Mouse (Mus musculus) midbrain, embryonic 13.5 days (tissue): ENCODE data around the gene Gm21887. TPM values are rescaled to one million over a fixed set of nuclear protein-coding genes. Genes with fewer than 3 reads are reported as not detected.
"Not testable (repeated sequence)": the region's sequence is repeated elsewhere in the genome, so short reads cannot be mapped to it uniquely, and the experiment has no call there.

ENCODE experiments used
- ATAC-seq: fragments of 200-750 bp; cut with Nextera tagmentation; 2 replicates; pipeline ENCODE4 v1.8.0; 2017; ENCODE audit warnings: mild to moderate bottlenecking, moderate TSS enrichment, moderate library complexity
- H3K27ac ChIP-seq: fragments of 300-500 bp; sonication (generic); 2 replicates; pipeline ENCODE4 v1.5.1; 2015; ENCODE audit warnings: inconsistent platforms, mild to moderate bottlenecking, moderate library complexity
- H3K27me3 ChIP-seq: fragments of 300-500 bp; sonication (generic); 2 replicates; pipeline ENCODE4 v1.6.1; 2015; ENCODE audit warnings: mild to moderate bottlenecking, inconsistent platforms
- H3K36me3 ChIP-seq: fragments of 300-500 bp; sonication (generic); 2 replicates; pipeline ENCODE4 v1.6.1; 2015; ENCODE audit warnings: mild to moderate bottlenecking, inconsistent platforms
- H3K4me1 ChIP-seq: fragments of 300-500 bp; sonication (generic); replicated peaks from 2 replicates; pipeline ENCODE4 v1.6.1; 2015; ENCODE audit warnings: inconsistent platforms
- H3K4me2 ChIP-seq: fragments of 300-500 bp; sonication (generic); replicated peaks from 2 replicates; pipeline ENCODE4 v1.6.1; 2015; ENCODE audit warnings: moderate library complexity, mild to moderate bottlenecking, inconsistent platforms
- H3K4me3 ChIP-seq: fragments of 300-500 bp; sonication (generic); replicated peaks from 2 replicates; pipeline ENCODE4 v1.5.1; 2015; ENCODE audit warnings: mild to moderate bottlenecking, inconsistent platforms
- H3K9ac ChIP-seq: fragments of 300-500 bp; sonication (generic); replicated peaks from 2 replicates; pipeline ENCODE4 v1.6.1; 2015; ENCODE audit warnings: mild to moderate bottlenecking, inconsistent platforms
- H3K9me3 ChIP-seq: fragments of 300-500 bp; sonication (generic); 2 replicates; pipeline ENCODE4 v1.6.1; 2016; ENCODE audit warnings: mild to moderate bottlenecking, inconsistent platforms
- WGBS: fragments of 180-500 bp; shearing (Covaris S2); methylation state at CpG from one replicate; pipeline ENCODE4 v1.1.7; 2015; 5-methylcytosine and 5-hydroxymethylcytosine counted together
- polyA plus RNA-seq: library from polyadenylated mRNA; unstranded; fragments of >200 nt; fragmentation: Nextera tagmentation; extraction: Ambion mirVana; gene quantifications from 2 replicates; pipeline ENCODE4 v1.2.1, GENCODE M21; 2015

Gene Gm21887
- polyA plus RNA-seq, 1 experiment from 2014 or later, result 183 TPM

DNA sequence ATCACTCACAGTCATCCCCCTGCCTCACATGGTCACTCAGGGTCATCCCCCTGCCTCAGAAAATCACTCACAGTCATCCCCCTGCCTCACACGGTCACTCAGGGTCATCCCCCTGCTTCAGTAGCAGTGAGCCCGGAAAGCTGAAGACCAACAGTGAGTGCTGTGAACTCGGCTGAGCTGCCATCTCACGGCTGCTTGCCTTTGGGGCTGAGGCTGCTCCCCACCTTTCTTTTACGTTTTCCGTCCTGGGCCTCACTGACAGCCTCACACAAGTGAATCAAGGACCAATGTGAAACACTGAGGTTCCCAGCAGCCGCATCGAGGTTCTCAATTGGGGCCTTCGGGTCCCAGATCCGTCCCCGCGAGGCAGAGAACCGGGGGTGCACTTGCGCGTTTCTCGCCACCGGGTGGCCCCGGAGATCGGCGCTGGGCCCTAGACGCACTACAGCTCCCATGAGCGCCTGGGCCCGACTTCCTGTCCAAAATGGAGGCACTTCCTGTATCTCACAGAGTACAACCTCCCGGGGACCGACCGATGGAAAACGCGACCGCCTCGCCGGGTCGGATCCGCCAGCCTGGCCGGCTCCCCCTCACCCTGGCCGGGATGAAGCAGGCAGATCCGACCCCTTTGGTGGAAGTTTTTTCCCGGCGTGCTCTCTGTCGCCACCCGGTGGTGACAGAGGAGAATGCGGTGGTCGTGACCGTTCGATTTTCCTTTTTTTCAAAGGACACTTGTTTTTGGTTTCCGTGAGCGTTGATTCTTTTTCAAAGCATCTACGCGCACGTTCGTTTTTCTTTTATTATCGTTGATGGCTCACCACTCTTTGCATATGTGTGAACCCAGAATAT lies 22.7 kb upstream of the Gm21887 start:
- ATAC-seq, result peak; percentile 96
- H3K4me1 ChIP-seq, H3K27me3 ChIP-seq, H3K9ac ChIP-seq: not testable (repeated sequence)
- H3K27ac ChIP-seq, result peak overlapping the region; percentile 3; the same call in 1 of the 2 replicates
- H3K4me3 ChIP-seq, result peak overlapping the region; percentile 18
- H3K36me3 ChIP-seq, result peaks cover 69% of the 10 kb centered on the region
- 57% methylated on average over 51 of the region's 51 CpGs for WGBS
- peak overlapping the region; percentile 32 for H3K4me2 ChIP-seq
- peaks cover 68% of the 10 kb centered on the region for H3K9me3 ChIP-seq

DNA sequence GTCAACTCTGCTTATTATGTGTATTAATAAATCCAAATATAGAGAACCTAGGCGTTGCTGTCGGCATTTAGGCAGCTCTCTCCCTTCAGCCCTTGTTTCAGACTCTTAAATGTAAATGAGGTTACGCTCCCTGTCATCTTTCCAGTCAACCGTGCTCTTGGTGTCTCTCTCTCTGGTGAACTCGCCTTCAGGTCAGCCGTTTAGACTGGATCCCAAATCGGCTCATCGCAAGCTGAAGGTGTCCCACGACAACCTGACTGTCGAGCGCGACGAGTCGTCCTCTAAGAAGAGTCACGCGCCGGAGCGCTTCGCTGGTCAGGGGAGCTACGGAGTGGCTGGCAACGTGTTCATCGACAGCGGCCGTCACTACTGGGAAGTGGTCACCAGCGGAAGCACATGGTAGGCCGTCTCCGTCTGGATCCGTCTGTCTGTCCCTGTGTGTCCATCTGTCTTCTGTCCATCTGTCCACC lies 22.1 kb upstream of the Gm21887 start:
- not testable (repeated sequence) for H3K27me3 ChIP-seq, H3K4me2 ChIP-seq, H3K4me1 ChIP-seq, H3K27ac ChIP-seq, H3K9ac ChIP-seq, H3K4me3 ChIP-seq
- Histone ChIP-seq H3K36me3 (peaks cover 63% of the 10 kb centered on the region), H3K9me3 (peaks cover 61% of the 10 kb centered on the region)
- ATAC-seq, result peak; percentile 15
- 86% methylated on average over 28 of the region's 28 CpGs for WGBS

DNA sequence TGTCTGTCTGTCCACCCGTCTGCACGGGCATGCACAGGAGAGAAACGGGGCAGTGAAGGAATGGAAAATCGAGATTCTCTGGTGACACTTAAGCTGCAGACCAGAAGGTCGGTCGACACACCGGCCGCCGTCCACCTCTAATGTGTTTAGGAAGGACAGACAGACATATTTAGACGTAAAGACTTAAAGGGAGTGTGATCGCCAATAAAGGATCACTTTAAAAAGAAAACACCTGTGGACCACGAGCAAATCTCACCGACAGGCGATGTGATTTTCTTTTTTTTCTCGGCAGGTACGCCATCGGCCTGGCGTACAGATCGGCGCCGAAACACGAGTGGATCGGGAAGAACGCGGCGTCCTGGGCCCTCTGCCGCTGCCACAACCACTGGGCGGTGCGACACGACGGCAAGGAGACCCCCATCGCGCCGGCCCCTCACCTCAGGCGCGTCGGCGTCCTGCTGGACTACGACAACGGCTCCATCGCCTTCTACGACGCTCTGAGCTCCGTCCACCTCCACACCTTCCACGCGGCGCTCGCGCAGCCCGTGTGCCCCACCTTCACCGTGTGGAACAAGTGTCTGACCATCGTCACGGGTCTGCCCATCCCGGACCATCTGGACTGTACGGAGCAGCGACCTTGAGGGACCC lies 20.8 kb upstream of the Gm21887 start:
- H3K27me3 ChIP-seq, H3K4me3 ChIP-seq, H3K4me2 ChIP-seq, H3K9ac ChIP-seq, H3K4me1 ChIP-seq, H3K27ac ChIP-seq: not testable (repeated sequence)
- 93% methylated on average over 56 of the region's 56 CpGs for WGBS
- peak; percentile 21 for ATAC-seq
- H3K36me3 ChIP-seq, result peaks cover 50% of the 10 kb centered on the region
- peaks cover 49% of the 10 kb centered on the region for H3K9me3 ChIP-seq

DNA sequence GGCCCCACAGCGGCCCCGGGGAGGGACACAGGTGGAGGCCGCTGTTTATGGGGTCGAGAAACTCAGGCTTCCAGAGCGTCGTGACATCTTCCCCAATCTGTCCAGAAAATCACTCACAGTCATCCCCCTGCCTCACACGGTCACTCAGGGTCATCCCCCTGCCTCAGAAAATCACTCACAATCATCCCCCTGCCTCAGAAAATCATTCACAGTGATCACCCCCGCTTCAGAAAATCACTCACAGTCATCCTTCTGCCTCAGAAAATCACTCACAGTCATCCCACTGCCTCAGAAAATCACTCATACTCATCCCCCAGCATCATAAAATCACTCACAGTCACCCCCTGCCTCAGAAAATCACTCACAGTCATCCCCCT lies 20.3 kb upstream of the Gm21887 start:
- not testable (repeated sequence) for H3K9ac ChIP-seq, ATAC-seq, H3K4me1 ChIP-seq, H3K27me3 ChIP-seq, H3K4me3 ChIP-seq, H3K27ac ChIP-seq, H3K4me2 ChIP-seq
- Histone ChIP-seq H3K9me3 (peaks cover 46% of the 10 kb centered on the region), H3K36me3 (peaks cover 46% of the 10 kb centered on the region)
- WGBS, result 86% methylated on average over 8 of the region's 8 CpGs

DNA sequence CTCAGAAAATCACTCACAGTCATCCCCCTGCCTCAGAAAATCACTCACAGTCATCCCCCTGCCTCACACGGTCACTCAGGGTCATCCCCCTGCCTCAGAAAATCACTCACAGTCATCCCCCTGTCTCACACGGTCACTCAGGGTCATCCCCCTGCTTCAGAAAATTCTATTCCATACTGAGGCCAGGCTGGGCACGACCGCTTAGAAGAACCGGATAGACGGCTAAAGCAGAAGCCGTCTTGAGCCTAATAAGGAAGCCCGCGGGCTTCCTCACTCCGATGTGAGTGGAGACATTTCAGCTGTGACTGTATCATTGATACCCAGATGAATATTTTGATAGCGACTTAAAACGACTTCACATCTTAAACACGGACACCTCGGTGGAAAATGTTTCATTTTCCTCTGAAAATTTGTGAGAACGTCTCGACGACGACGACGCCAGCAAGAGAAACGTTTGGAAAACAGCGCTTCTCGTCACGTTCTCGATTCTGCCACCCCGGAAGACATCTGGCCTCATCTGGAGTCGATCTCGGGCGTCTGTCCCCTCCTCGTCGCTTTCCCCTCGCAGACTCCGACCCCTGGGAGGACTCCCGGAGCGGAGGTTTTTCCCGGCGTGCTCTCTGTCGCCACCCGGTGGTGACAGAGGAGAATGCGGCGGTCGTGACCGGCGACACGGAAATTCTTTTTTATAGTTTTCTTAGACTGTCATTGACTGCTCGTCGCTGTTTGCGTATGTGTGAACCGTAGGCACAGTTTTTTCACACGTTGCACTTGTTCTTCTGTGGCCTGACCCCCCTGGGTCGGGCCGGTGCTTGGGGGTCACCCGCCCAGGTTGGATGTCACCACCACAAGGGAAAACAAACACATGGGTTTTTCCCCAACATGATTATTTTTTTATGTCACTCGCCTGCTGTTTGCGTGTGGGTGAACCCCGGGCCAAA lies 19.5 kb upstream of the Gm21887 start:
- WGBS, result 77% methylated on average over 56 of the region's 56 CpGs
- Histone ChIP-seq H3K9me3 (peaks cover 38% of the 10 kb centered on the region), H3K36me3 (peaks cover 39% of the 10 kb centered on the region)
- ATAC-seq, H3K27me3 ChIP-seq, H3K4me3 ChIP-seq, H3K4me2 ChIP-seq, H3K27ac ChIP-seq, H3K9ac ChIP-seq, H3K4me1 ChIP-seq: not testable (repeated sequence)

DNA sequence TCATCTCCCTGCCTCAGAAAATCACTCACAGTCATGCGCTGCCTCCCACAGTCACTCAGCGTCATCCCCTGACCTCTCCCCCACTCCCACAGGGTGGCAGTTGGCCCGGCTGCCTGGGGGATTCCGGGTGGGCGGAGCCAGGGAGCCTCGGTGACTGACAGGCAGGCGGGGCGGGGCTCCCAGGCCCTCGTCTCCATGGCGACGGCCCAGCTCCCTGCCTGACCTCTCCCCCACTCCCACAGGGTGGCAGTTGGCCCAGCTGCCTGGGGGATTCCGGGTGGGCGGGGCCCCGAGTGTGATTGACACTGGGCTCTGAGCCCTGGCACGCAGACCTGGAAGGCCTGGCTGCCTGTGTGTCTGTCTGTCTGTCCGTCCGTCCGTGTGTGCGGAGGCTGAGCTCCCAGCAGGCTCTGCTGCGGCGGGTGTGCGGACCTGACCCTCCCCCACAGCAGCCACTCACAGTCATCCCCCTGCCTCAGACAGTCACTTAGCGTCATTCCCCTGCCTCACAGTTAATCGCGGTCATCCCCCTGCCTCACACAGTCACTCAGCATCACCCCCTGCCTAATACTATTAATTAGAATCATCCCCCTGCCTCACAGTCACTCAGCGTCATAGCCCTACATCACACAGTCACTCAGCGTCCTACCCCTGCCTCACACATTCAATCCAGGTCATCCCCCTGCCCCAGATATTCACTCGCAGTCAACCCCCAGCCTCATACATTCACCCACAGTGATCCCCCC lies 18.2 kb upstream of the Gm21887 start:
- not testable (repeated sequence) for H3K4me1 ChIP-seq, H3K9ac ChIP-seq, H3K27me3 ChIP-seq, H3K27ac ChIP-seq
- H3K9me3 ChIP-seq, result peaks cover 30% of the 10 kb centered on the region
- ATAC-seq, result peak; percentile 34
- H3K4me3 ChIP-seq, result peak overlapping the region; percentile 23
- WGBS, result 16% methylated on average over 11 of the region's 28 CpGs
- H3K36me3 ChIP-seq, result peaks cover 30% of the 10 kb centered on the region
- peak overlapping the region; percentile 32; the same call in 1 of the 2 replicates for H3K4me2 ChIP-seq

DNA sequence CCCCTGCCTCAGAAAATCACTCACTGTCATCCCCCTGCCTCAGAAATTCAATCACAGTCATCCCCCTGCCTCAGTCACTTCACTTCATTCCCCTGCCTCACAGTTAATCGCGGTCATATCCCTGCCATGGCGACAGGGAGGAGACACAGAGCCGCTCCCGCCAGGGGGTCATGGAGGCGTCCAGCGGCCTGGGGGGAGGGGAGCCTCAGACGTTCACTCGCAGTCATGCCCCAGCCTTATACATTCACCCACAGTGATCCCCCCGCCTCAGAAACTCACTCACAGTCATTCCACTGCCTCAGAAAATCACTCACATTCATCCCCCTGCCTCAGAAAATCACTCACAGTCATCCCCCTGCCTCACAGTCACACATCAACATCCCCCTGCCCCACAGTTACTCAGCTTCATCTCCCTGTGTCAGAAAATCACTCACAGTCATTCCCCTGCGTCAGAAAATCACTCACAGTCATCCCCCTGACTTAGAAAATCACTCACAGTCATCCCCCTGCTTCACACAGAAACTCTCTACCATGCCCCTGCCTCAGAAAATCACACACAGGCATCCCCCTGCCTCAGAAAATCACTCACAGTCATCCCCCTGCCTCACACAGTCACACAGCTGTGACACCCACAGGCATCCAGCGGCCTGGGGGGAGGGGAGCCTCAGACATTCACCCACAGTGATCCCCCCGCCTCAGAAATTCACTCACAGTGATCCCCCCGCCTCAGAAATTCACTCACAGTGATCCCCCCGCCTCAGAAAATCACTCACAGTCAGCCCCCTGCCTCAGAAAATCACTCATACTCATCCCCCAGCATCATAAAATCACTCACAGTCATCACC lies 17.2 kb upstream of the Gm21887 start:
- peaks cover 25% of the 10 kb centered on the region for H3K36me3 ChIP-seq
- WGBS, result 25% methylated on average over 7 of the region's 15 CpGs
- not testable (repeated sequence) for H3K27ac ChIP-seq, H3K27me3 ChIP-seq, H3K4me1 ChIP-seq, ATAC-seq, H3K9ac ChIP-seq, H3K4me2 ChIP-seq, H3K4me3 ChIP-seq
- H3K9me3 ChIP-seq, result peaks cover 25% of the 10 kb centered on the region

DNA sequence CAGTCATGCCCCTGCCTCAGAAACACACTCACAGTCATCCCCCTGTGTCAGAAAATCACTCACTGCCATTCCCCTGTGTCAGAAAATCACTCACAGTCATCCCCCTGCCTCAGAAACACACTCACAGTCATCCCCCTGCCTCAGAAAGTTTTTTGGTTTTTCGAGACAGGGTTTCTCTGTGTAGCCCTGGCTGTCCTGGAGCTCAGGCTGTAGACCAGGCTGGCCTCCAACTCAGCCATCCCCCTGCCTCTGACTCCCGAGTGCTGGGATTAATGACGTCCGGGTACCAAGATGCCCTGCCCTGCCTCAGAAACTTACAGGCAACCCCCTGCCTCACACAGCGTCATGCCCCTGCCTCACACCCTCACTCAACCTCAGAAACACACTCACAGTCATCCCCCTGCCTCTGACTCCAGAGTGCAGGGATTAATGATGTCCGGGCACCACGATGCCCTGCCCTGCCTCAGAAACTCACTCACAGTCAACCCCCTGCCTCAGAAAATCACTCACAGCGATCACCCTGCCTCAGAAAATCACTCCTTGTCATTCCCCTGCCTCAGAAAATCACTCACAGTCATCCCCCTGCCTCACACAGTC lies 16.4 kb upstream of the Gm21887 start:
- not testable (repeated sequence) for H3K27ac ChIP-seq, H3K9ac ChIP-seq, H3K4me3 ChIP-seq, ATAC-seq, H3K4me2 ChIP-seq, H3K27me3 ChIP-seq, H3K4me1 ChIP-seq
- peaks cover 21% of the 10 kb centered on the region for H3K36me3 ChIP-seq
- 16% methylated on average over 4 of the region's 8 CpGs for WGBS
- peaks cover 25% of the 10 kb centered on the region for H3K9me3 ChIP-seq

DNA sequence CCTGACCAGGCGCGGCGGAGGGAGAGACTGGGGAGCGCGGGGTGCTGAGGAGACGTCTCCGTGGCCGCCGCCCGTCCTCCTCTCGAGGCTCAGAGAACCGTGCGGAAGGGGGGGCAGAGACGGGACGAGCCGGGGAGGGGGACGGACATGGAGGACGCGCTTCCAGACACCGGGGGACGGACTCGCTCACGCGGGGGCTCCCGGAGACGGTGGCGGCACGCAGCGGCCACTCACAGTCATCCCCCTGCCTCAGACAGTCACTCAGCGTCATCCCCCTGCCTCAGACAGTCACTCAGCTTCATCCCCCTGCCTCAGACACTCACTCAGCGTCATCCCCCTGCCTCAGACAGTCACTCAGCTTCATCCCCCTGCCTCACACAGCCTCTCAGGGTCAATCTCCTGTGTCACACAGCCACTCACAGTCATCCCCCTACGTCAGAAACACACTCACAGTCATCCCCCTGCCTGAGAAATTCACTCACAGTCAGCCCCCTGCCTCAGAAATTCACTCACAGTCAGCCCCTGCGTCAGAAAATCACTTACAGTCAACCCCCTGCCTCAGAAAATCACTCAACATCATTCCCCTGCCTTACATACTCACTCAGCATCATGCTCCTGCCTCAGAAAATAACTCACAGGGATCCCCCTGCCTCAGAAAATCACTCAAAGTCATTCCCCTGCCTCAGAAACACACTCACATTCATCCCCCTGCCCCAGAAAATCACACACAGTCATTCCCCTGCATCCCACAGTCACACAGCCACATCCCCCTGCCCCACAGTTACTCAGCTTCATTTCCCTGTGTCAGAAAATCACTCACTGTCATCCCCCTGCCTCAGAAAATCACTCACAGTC lies 15.2 kb upstream of the Gm21887 start:
- not testable (repeated sequence) for H3K27ac ChIP-seq, H3K4me1 ChIP-seq, H3K9ac ChIP-seq, H3K27me3 ChIP-seq, ATAC-seq, H3K4me3 ChIP-seq, H3K4me2 ChIP-seq
- 40% methylated on average over 3 of the region's 33 CpGs for WGBS
- Histone ChIP-seq H3K9me3 (peaks cover 15% of the 10 kb centered on the region), H3K36me3 (peaks cover 14% of the 10 kb centered on the region)
